Mouse (Mus musculus) olfactory bulb, adult 2 months (tissue): ENCODE measurements around the gene 4933428G20Rik.

Source experiments
- CTCF ChIP-seq: fragments of 200-500 bp; IDR thresholded peaks from 2 replicates; pipeline ENCODE4 v1.5.1; 2012; ENCODE audit warnings: low read depth, mild to moderate bottlenecking, low read length, moderate library complexity; ENCODE audit not compliant: insufficient read depth
- POLR2A ChIP-seq: fragments of 200-500 bp; IDR thresholded peaks from 2 replicates; pipeline ENCODE4 v1.6.1; 2012; ENCODE audit warnings: mild to moderate bottlenecking, low read depth, low read length, moderate library complexity; ENCODE audit not compliant: insufficient read depth

DNA sequence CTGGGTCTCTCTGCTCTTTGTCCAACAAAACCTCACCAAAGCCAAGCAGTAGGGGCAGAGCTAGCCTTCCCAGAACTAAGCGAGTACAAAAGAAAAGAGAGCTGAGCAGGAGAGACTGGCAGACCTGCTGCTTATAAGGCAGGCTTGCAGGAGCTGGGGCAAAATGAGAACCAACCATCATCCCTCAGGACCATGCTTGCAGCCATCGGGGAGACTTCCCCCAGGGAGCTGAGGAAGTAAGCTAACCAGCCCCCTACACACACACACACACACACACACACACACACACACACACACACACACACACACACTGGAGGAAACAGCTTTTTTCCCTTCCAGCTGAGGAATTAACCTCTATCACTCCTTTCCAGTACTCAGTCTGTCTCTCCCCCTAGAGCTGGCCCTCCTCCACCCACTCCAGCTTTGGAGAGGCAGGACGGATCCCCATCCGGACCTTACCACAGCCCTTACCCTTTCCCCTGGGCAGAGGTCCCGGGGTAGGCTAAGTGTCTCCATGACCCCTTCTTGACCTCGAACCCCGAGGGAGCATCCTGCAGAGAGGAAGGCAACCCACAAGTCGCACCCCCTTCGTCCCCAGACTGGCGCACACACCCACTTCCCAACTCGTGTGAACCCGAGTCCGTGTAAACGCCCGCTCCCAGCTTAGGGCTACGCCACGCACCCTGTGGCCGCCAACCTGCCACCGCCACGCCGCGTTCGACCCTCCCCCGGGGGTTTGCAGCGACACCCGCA is 45.8 kb upstream of the 4933428G20Rik start:
- TF ChIP-seq POLR2A (no peak), CTCF (no peak)
